ENCODE assay signal across 22 mouse cellular contexts in the genomic region with DNA sequence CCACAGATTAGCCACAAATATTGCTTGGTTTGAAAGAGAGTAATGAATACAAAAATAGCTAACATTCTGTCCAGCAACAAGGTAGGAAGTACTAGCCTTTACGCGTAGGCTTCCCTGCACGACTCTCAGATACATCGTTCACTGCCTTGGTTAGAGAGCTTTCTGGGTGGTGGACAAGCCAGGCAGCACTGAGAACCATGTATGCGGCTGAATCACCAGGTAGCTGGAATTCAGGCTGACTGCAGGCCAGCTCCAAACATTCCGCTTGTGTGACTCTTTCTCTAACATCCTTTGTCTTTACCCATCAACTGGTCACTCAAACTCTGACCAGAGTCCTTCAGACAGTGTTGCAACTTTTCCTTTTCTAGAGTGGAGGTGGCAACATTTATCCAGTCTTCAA.
A peak's percentile ranks its signal among the peaks of the same experiment; 100 is the strongest.
DNase-seq lines count a peak whose midpoint lies in the region; ATAC-seq and TF ChIP-seq lines count a peak whose summit lies in the region.
"Had no signal": no experiment of that assay in that cellular context is flagged by ENCODE, and none has a peak within 500 bp of the region (broad histone marks: within the 10 kb centered on the region; RNA-seq: fewer than 3 reads in every experiment).

No protein-coding gene starts in this region.

- H3K27ac ChIP-seq in heart, embryonic 10.5 days = peak overlapping the region; percentile 75; the same call in 1 of the 2 replicates
- peak overlapping the region; percentile 74; the same call in 1 of the 2 replicates for H3K27ac ChIP-seq in heart, postnatal 0 days (ENCODE audit: low read depth)
- H3K27ac ChIP-seq in embryonic fibroblast, embryonic 13.5 days (ENCODE audit: insufficient read depth, low read length) = peak overlapping the region; percentile 81
- H3K27ac ChIP-seq: embryonic facial prominence, embryonic 13.5 days; forebrain, embryonic 13.5 days; hindbrain, embryonic 14.5 days had no signal

- no peaks in the 10 kb centered on the region for H3K9me3 ChIP-seq in heart, embryonic 10.5 days
- H3K9me3 ChIP-seq in heart, postnatal 0 days (replicated peaks; ENCODE audit: control insufficient read depth, low read length) = no peaks in the 10 kb centered on the region
- H3K9me3 ChIP-seq: embryonic facial prominence, embryonic 13.5 days; forebrain, embryonic 13.5 days had no signal

- TF ChIP-seq CTCF in heart, postnatal 0 days (IDR thresholded peaks at IDR 0.05; ENCODE audit: low read depth) = no peak
- TF ChIP-seq CTCF in embryonic fibroblast, embryonic 13.5 days (IDR thresholded peaks at IDR 0.05; ENCODE audit: borderline replicate concordance, insufficient read depth, low read length) = no peak

- H3K9ac ChIP-seq in heart, postnatal 0 days (replicated peaks; ENCODE audit: low read depth, low read length) = no peak overlapping the region
- H3K9ac ChIP-seq: embryonic facial prominence, embryonic 13.5 days; forebrain, embryonic 13.5 days; forebrain, postnatal 0 days; hindbrain, embryonic 14.5 days had no signal

- DNase-seq in heart, embryonic 10.5 days (ENCODE audit: low spot score) = no peak
- no peak for DNase-seq in heart, postnatal 36 days
- DNase-seq in heart, postnatal 0 days (ENCODE audit: low spot score) = no peak
- DNase-seq in heart, postnatal 4 days = no peak
- DNase-seq in Muller cell, postnatal 12 days (ENCODE audit: inconsistent ontology term) = peak; percentile 89
- no peak for DNase-seq in c-Kit-positive CD71-positive TER-119-positive erythroid progenitor cells, embryonic 14.5 days (ENCODE audit: low spot score)
- DNase-seq in lung, postnatal 4 days = no peak
- DNase-seq: adrenal gland, adult 8-10 months; adrenal gland, postnatal 36 days; cerebellum, adult 11-12 months; cerebellum, adult 9-10 months; cerebellum, postnatal 36 days; forebrain, postnatal 0 days; gastrocnemius, postnatal 36 days; heart, adult 18-20 months; kidney, adult 8-10 months had no signal

- H3K36me3 ChIP-seq in heart, embryonic 10.5 days = no peaks in the 10 kb centered on the region
- no peaks in the 10 kb centered on the region; the same call in 1 of the 2 replicates for H3K36me3 ChIP-seq in heart, postnatal 0 days (replicated peaks; ENCODE audit: control insufficient read depth, insufficient read depth, low read length)
- H3K36me3 ChIP-seq: embryonic facial prominence, embryonic 13.5 days had no signal

- no peaks in the 10 kb centered on the region for H3K27me3 ChIP-seq in heart, embryonic 10.5 days (ENCODE audit: insufficient read depth, poor library complexity, severe bottlenecking)
- H3K27me3 ChIP-seq in heart, postnatal 0 days (ENCODE audit: control insufficient read depth, insufficient read depth, low read length) = no peaks in the 10 kb centered on the region
- H3K27me3 ChIP-seq: embryonic facial prominence, embryonic 13.5 days; forebrain, embryonic 13.5 days had no signal

- TF ChIP-seq EP300 in heart, postnatal 0 days (IDR thresholded peaks at IDR 0.05; ENCODE audit: low read depth) = no peak

- WGBS in heart, embryonic 10.5 days = 84% methylated on average over 6 of the region's 6 CpGs
- 77% methylated on average over 6 of the region's 6 CpGs for WGBS in heart, postnatal 0 days

- no peak overlapping the region for H3K4me2 ChIP-seq in heart, postnatal 0 days (ENCODE audit: low read depth, low read length)
- H3K4me2 ChIP-seq: embryonic facial prominence, embryonic 13.5 days; forebrain, embryonic 13.5 days; hindbrain, embryonic 14.5 days had no signal

- intact Hi-C loops in heart, postnatal 36 days (cut with DNase I) = no loop called here

- H3K4me1 ChIP-seq in heart, embryonic 10.5 days = peaks cover 62% of the 10 kb centered on the region
- H3K4me1 ChIP-seq in heart, postnatal 0 days (ENCODE audit: control insufficient read depth, insufficient read depth) = peaks cover 55% of the 10 kb centered on the region
- peaks cover 23% of the 10 kb centered on the region for H3K4me1 ChIP-seq in embryonic fibroblast, embryonic 13.5 days (ENCODE audit: control insufficient read depth, insufficient read depth, low read length)

- ATAC-seq in heart, postnatal 0 days (ENCODE audit: insufficient read depth, low read depth) = no peak
- ATAC-seq: forebrain, embryonic 13.5 days; forebrain, postnatal 0 days; inflammation-experienced regulatory T-cells, adult 6 months; intestine, postnatal 0 days had no signal

- no peak for TF ChIP-seq POLR2A in embryonic fibroblast, embryonic 13.5 days (IDR thresholded peaks at IDR 0.05; ENCODE audit: low read depth, low read length)

- no peak overlapping the region for H3K4me3 ChIP-seq in heart, embryonic 10.5 days
- no peak overlapping the region for H3K4me3 ChIP-seq in heart, postnatal 0 days (ENCODE audit: low read depth, low read length)
- no peak overlapping the region for H3K4me3 ChIP-seq in embryonic fibroblast, embryonic 13.5 days (ENCODE audit: insufficient read depth, low read length)
- H3K4me3 ChIP-seq: embryonic facial prominence, embryonic 13.5 days; forebrain, embryonic 13.5 days had no signal
